In the genomic region with DNA sequence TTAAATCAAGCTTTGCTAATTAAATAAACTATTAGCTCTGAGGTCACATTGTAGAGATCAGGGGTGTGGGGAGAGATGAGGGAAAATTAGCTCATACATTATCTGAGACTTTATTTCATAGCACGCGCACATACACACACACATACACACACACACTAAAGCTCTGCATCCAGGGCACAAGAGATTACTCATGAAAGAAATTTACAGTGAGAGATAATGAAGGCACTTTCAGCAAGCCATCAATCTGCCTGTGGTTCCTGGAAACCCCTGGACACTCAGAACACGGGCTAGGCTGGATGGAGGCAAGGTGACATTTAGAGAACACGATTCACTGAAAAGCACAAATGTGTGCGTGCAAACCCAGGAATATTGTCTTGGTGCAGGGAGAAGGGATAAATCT, we compare ENCODE assay signal across 34 mouse cellular contexts.
DNase-seq lines count a peak whose midpoint lies in the region; ATAC-seq lines count a peak whose summit lies in the region.
"Had no signal": no experiment of that assay in that cellular context is flagged by ENCODE, and none has a peak within 500 bp of the region (broad histone marks: within the 10 kb centered on the region; RNA-seq: fewer than 3 reads in every experiment).

No protein-coding gene starts in this region.

- no peak overlapping the region for H3K9ac ChIP-seq in forebrain, embryonic 12.5 days
- no peak overlapping the region for H3K9ac ChIP-seq in forebrain, embryonic 11.5 days (ENCODE audit: low read length)
- H3K9ac ChIP-seq in hindbrain, embryonic 15.5 days, result no peak overlapping the region
- no peak overlapping the region for H3K9ac ChIP-seq in neural tube, embryonic 15.5 days (replicated peaks)
- H3K9ac ChIP-seq: embryonic facial prominence, embryonic 12.5 days; forebrain, embryonic 15.5 days; heart, embryonic 13.5 days; intestine, embryonic 15.5 days; limb, embryonic 15.5 days; liver, embryonic 13.5 days had no signal

- 65% methylated on average over 5 of the region's 5 CpGs for WGBS in forebrain, embryonic 12.5 days
- 75% methylated on average over 5 of the region's 5 CpGs for WGBS in forebrain, embryonic 11.5 days
- 55% methylated on average over 5 of the region's 5 CpGs for WGBS in hindbrain, embryonic 15.5 days
- 86% methylated on average over 5 of the region's 5 CpGs for WGBS in hindbrain, embryonic 10.5 days
- WGBS in neural tube, embryonic 15.5 days, result 53% methylated on average over 5 of the region's 5 CpGs

- H3K4me3 ChIP-seq in forebrain, embryonic 12.5 days (replicated peaks), result no peak overlapping the region
- no peak overlapping the region for H3K4me3 ChIP-seq in forebrain, embryonic 11.5 days (ENCODE audit: low read depth, low read length)
- no peak overlapping the region for H3K4me3 ChIP-seq in hindbrain, embryonic 15.5 days
- H3K4me3 ChIP-seq in hindbrain, embryonic 10.5 days, result no peak overlapping the region
- H3K4me3 ChIP-seq in neural tube, embryonic 15.5 days (replicated peaks), result no peak overlapping the region
- H3K4me3 ChIP-seq: embryonic facial prominence, embryonic 12.5 days; forebrain, embryonic 15.5 days; gastrocnemius, adult 2 months; heart, embryonic 13.5 days; intestine, embryonic 15.5 days; limb, embryonic 10.5 days; limb, embryonic 15.5 days; liver, embryonic 13.5 days; megakaryocyte, embryonic 14.5 days had no signal

- no peak overlapping the region for H3K27ac ChIP-seq in forebrain, embryonic 12.5 days
- H3K27ac ChIP-seq in forebrain, embryonic 11.5 days (ENCODE audit: low read depth, low read length), result no peak overlapping the region
- peak overlapping the region; percentile 18; the same call in 1 of the 2 replicates for H3K27ac ChIP-seq in hindbrain, embryonic 15.5 days (replicated peaks)
- no peak overlapping the region for H3K27ac ChIP-seq in hindbrain, embryonic 10.5 days
- 0 out of 2 replicates have a peak overlapping the region, but pooled peaks have one; percentile 4 for H3K27ac ChIP-seq in neural tube, embryonic 15.5 days (replicated peaks)
- H3K27ac ChIP-seq: embryonic facial prominence, embryonic 12.5 days; forebrain, embryonic 15.5 days; gastrocnemius, adult 2 months; heart, embryonic 13.5 days; intestine, embryonic 15.5 days; kidney, postnatal 0 days; limb, embryonic 10.5 days; limb, embryonic 15.5 days; liver, embryonic 13.5 days had no signal

- no peak overlapping the region for H3K4me2 ChIP-seq in forebrain, embryonic 12.5 days
- H3K4me2 ChIP-seq in forebrain, embryonic 11.5 days (ENCODE audit: low read depth, low read length, severe bottlenecking), result no peak overlapping the region
- no peak overlapping the region for H3K4me2 ChIP-seq in hindbrain, embryonic 15.5 days
- no peak overlapping the region for H3K4me2 ChIP-seq in neural tube, embryonic 15.5 days
- H3K4me2 ChIP-seq: embryonic facial prominence, embryonic 12.5 days; forebrain, embryonic 15.5 days; heart, embryonic 13.5 days; intestine, embryonic 15.5 days; limb, embryonic 15.5 days; liver, embryonic 13.5 days had no signal

- 0 out of 2 replicates have a peak, but pooled peaks have one; percentile 44 for ATAC-seq in forebrain, embryonic 12.5 days (ENCODE audit: low FRiP score)
- ATAC-seq in forebrain, embryonic 11.5 days (replicated peaks; ENCODE audit: low FRiP score), result no peak
- ATAC-seq in hindbrain, embryonic 15.5 days (ENCODE audit: low FRiP score, low read depth), result 0 out of 2 replicates have a peak, but pooled peaks have one; percentile 48
- ATAC-seq in neural tube, embryonic 15.5 days (ENCODE audit: low FRiP score), result peak; percentile 76
- ATAC-seq: intestine, embryonic 15.5 days; lung, postnatal 0 days had no signal

- no peak for DNase-seq in forebrain, embryonic 11.5 days (ENCODE audit: low spot score)
- no peak for DNase-seq in hindbrain, embryonic 10.5 days (ENCODE audit: low spot score)
- peak; percentile 14 for DNase-seq in retina, postnatal 1 day
- no peak for DNase-seq in retina, embryonic 14.5 days (ENCODE audit: low spot score)
- DNase-seq in kidney, adult 18-20 months, result no peak
- DNase-seq: adrenal gland, adult 8-10 months; cerebellum, adult 11-12 months; cerebellum, adult 9-11 months; embryo, embryonic 11 days; gastrocnemius, adult 2 months; gastrocnemius, postnatal 36 days; heart, postnatal 10 days; kidney, adult 8-10 months; layer of hippocampus, adult 9-11 months; liver, embryonic 13.5 days; lung, adult 18-20 months; lung, postnatal 4 days; right cerebral cortex, adult 18-20 months; spleen, adult 18-20 months; thymus, adult 2 months; thymus, postnatal 36 days had no signal

- H3K4me1 ChIP-seq in forebrain, embryonic 12.5 days, result peaks cover 3% of the 10 kb centered on the region; the same call in 1 of the 2 replicates
- no peaks in the 10 kb centered on the region for H3K4me1 ChIP-seq in forebrain, embryonic 11.5 days (replicated peaks; ENCODE audit: control insufficient read depth, insufficient read depth, low read length)
- H3K4me1 ChIP-seq in hindbrain, embryonic 15.5 days (replicated peaks), result no peaks in the 10 kb centered on the region
- H3K4me1 ChIP-seq in hindbrain, embryonic 10.5 days (replicated peaks), result no peaks in the 10 kb centered on the region
- no peaks in the 10 kb centered on the region for H3K4me1 ChIP-seq in neural tube, embryonic 15.5 days
- H3K4me1 ChIP-seq: embryonic facial prominence, embryonic 12.5 days; forebrain, embryonic 15.5 days; heart, embryonic 13.5 days; intestine, embryonic 15.5 days; limb, embryonic 10.5 days; limb, embryonic 15.5 days; liver, embryonic 13.5 days; megakaryocyte, embryonic 14.5 days had no signal

- H3K27me3 ChIP-seq in forebrain, embryonic 12.5 days, result no peaks in the 10 kb centered on the region
- H3K27me3 ChIP-seq in forebrain, embryonic 11.5 days (ENCODE audit: control insufficient read depth, insufficient read depth, low read length), result no peaks in the 10 kb centered on the region
- H3K27me3 ChIP-seq in hindbrain, embryonic 15.5 days, result no peaks in the 10 kb centered on the region
- no peaks in the 10 kb centered on the region for H3K27me3 ChIP-seq in hindbrain, embryonic 10.5 days (ENCODE audit: insufficient read depth, poor library complexity, severe bottlenecking)
- H3K27me3 ChIP-seq in neural tube, embryonic 15.5 days (replicated peaks), result no peaks in the 10 kb centered on the region
- H3K27me3 ChIP-seq: embryonic facial prominence, embryonic 12.5 days; forebrain, embryonic 15.5 days; heart, embryonic 13.5 days; intestine, embryonic 15.5 days; limb, embryonic 15.5 days; liver, embryonic 13.5 days; megakaryocyte, embryonic 14.5 days had no signal

- H3K36me3 ChIP-seq in forebrain, embryonic 12.5 days (replicated peaks), result no peaks in the 10 kb centered on the region
- H3K36me3 ChIP-seq in forebrain, embryonic 11.5 days (ENCODE audit: control insufficient read depth, insufficient read depth, low read length), result no peaks in the 10 kb centered on the region
- no peaks in the 10 kb centered on the region for H3K36me3 ChIP-seq in hindbrain, embryonic 15.5 days
- H3K36me3 ChIP-seq in hindbrain, embryonic 10.5 days, result no peaks in the 10 kb centered on the region
- H3K36me3 ChIP-seq in neural tube, embryonic 15.5 days, result no peaks in the 10 kb centered on the region
- H3K36me3 ChIP-seq: embryonic facial prominence, embryonic 12.5 days; forebrain, embryonic 15.5 days; G1E; heart, embryonic 13.5 days; intestine, embryonic 15.5 days; limb, embryonic 10.5 days; limb, embryonic 15.5 days; liver, embryonic 13.5 days had no signal

- no peaks in the 10 kb centered on the region for H3K9me3 ChIP-seq in forebrain, embryonic 12.5 days
- H3K9me3 ChIP-seq in forebrain, embryonic 11.5 days (ENCODE audit: control insufficient read depth, low read length), result no peaks in the 10 kb centered on the region
- no peaks in the 10 kb centered on the region for H3K9me3 ChIP-seq in hindbrain, embryonic 15.5 days
- H3K9me3 ChIP-seq in hindbrain, embryonic 10.5 days, result no peaks in the 10 kb centered on the region
- H3K9me3 ChIP-seq in neural tube, embryonic 15.5 days (replicated peaks), result no peaks in the 10 kb centered on the region
- H3K9me3 ChIP-seq: embryonic facial prominence, embryonic 12.5 days; forebrain, embryonic 15.5 days; G1E; heart, embryonic 13.5 days; intestine, embryonic 15.5 days; limb, embryonic 10.5 days; limb, embryonic 15.5 days; liver, embryonic 13.5 days; megakaryocyte, embryonic 14.5 days had no signal

Comparison
In these comparisons a context has a peak if more than half of its experiments do, and no peak if none do; other contexts are left out.
1. H3K27ac ChIP-seq: peak in hindbrain, embryonic 15.5 days (single experiment) and neural tube, embryonic 15.5 days (single experiment); none in forebrain, embryonic 12.5 days (single experiment), forebrain, embryonic 11.5 days (single experiment) and hindbrain, embryonic 10.5 days (single experiment).